Mouse (Mus musculus) hindbrain, embryonic 16.5 days (tissue): ENCODE measurements around the gene Prpf40a. TPM values are rescaled to one million over a fixed set of nuclear protein-coding genes. Genes with fewer than 3 reads are reported as not detected.

ENCODE experiments used
- ATAC-seq: fragments of 200-750 bp; cut with Nextera tagmentation; 2 replicates; pipeline ENCODE4 v1.8.0; 2017; ENCODE audit warnings: moderate TSS enrichment, moderate library complexity
- H3K27ac ChIP-seq: fragments of 300-500 bp; sonication (generic); 2 replicates; pipeline ENCODE4 v1.5.1; 2014; ENCODE audit warnings: low read depth, mild to moderate bottlenecking, control low read depth, low read length, moderate library complexity
- H3K27me3 ChIP-seq: fragments of 300-500 bp; sonication (generic); replicated peaks from 2 replicates; pipeline ENCODE4 v1.6.1; 2014; ENCODE audit warnings: low read length; ENCODE audit not compliant: control insufficient read depth, insufficient read depth
- H3K36me3 ChIP-seq: fragments of 300-500 bp; sonication (generic); 2 replicates; pipeline ENCODE4 v1.6.1; 2014; ENCODE audit warnings: mild to moderate bottlenecking, low read length, moderate library complexity, mixed read lengths; ENCODE audit not compliant: control insufficient read depth, insufficient read depth
- H3K4me1 ChIP-seq: fragments of 300-500 bp; sonication (generic); 2 replicates; pipeline ENCODE4 v1.6.1; 2014; ENCODE audit warnings: low read depth, low read length; ENCODE audit not compliant: control insufficient read depth, insufficient read depth
- H3K4me2 ChIP-seq: fragments of 300-500 bp; sonication (generic); 2 replicates; pipeline ENCODE4 v1.6.1; 2014; ENCODE audit warnings: mild to moderate bottlenecking, low read length, control low read depth, moderate library complexity
- H3K4me3 ChIP-seq: fragments of 300-500 bp; sonication (generic); 2 replicates; pipeline ENCODE4 v1.5.1; 2014; ENCODE audit warnings: mild to moderate bottlenecking, low read length, control low read depth, moderate library complexity
- H3K9ac ChIP-seq: fragments of 300-500 bp; sonication (generic); 2 replicates; pipeline ENCODE4 v1.6.1; 2014; ENCODE audit warnings: low read depth, mild to moderate bottlenecking, control low read depth, low read length, moderate library complexity
- H3K9me3 ChIP-seq: fragments of 300-500 bp; sonication (generic); 2 replicates; pipeline ENCODE4 v1.6.1; 2014; ENCODE audit warnings: mild to moderate bottlenecking, low read length, moderate library complexity; ENCODE audit not compliant: control insufficient read depth
- WGBS: fragments of 180-500 bp; shearing (Covaris S2); extraction: QIAGEN DNeasy Blood & Tissue Kit; methylation state at CpG from one replicate; pipeline ENCODE4 v1.1.7; 2014; 5-methylcytosine and 5-hydroxymethylcytosine counted together
- polyA plus RNA-seq: library from polyadenylated mRNA; unstranded; fragments of >200 nt; fragmentation: Nextera tagmentation; extraction: Ambion mirVana; gene quantifications from 2 replicates; pipeline ENCODE4 v1.2.1, GENCODE M21; 2015

Prpf40a gene
- 82.5 and 82.9 TPM in 2 replicates for polyA plus RNA-seq

- Histone ChIP-seq H3K9ac (peak within 1 kb of the TSS; percentile 82), H3K27me3 (no peaks in the 10 kb centered on the region), H3K27ac (peak within 1 kb of the TSS; percentile 98), H3K36me3 (no peaks in the 10 kb centered on the region), H3K4me2 (peak within 1 kb of the TSS; percentile 81), H3K4me1 (peaks cover 18% of the 10 kb centered on the region), H3K4me3 (peak within 1 kb of the TSS; percentile 62), H3K9me3 (no peaks in the 10 kb centered on the region)
- peak; percentile 96 for ATAC-seq
- under 1% methylated on average over 53 of the region's 53 CpGs for WGBS
These were observed at the start of gene Prpf40a for GRCm38 (mm10) chr2:53190684-53191511. Gene Prpf40a, minus strand, starts transcription at chr2:53191284.

GRCm38 (mm10) chr2:53222242-53222641 is 31.2 kb upstream of the Prpf40a start:
- no peak overlapping the region for H3K4me2 ChIP-seq
- WGBS, result 91% methylated on average over 5 of the region's 5 CpGs
- H3K4me3 ChIP-seq, result no peak overlapping the region
- no peak overlapping the region for H3K9ac ChIP-seq
- no peaks in the 10 kb centered on the region for H3K4me1 ChIP-seq
- 0 out of 2 replicates have a peak, but pooled peaks cover 2% of the 10 kb centered on the region for H3K9me3 ChIP-seq
- H3K27me3 ChIP-seq, result no peaks in the 10 kb centered on the region
- peaks cover 5% of the 10 kb centered on the region for H3K36me3 ChIP-seq
- no peak overlapping the region for H3K27ac ChIP-seq
- no peak for ATAC-seq

GRCm38 (mm10) chr2:53213493-53213892 is 22.4 kb upstream of the Prpf40a start:
- Histone ChIP-seq H3K4me2 (no peak overlapping the region), H3K27me3 (no peaks in the 10 kb centered on the region), H3K9ac (no peak overlapping the region), H3K4me3 (no peak overlapping the region), H3K36me3 (peaks cover 8% of the 10 kb centered on the region), H3K4me1 (no peaks in the 10 kb centered on the region), H3K9me3 (no peaks in the 10 kb centered on the region), H3K27ac (no peak overlapping the region)
- no peak for ATAC-seq
- 94% methylated on average over 1 of the region's 1 CpGs for WGBS

GRCm38 (mm10) chr2:53206749-53207148 is 15.7 kb upstream of the Prpf40a start:
- Histone ChIP-seq H3K9me3 (no peaks in the 10 kb centered on the region), H3K36me3 (0 out of 2 replicates have a peak, but pooled peaks cover 3% of the 10 kb centered on the region), H3K27me3 (no peaks in the 10 kb centered on the region), H3K4me2 (no peak overlapping the region), H3K4me3 (no peak overlapping the region), H3K27ac (no peak overlapping the region), H3K9ac (no peak overlapping the region), H3K4me1 (no peaks in the 10 kb centered on the region)
- ATAC-seq, result no peak

GRCm38 (mm10) chr2:53204373-53205274 is 13.5 kb upstream of the Prpf40a start:
- no peaks in the 10 kb centered on the region for H3K9me3 ChIP-seq
- H3K36me3 ChIP-seq, result no peaks in the 10 kb centered on the region
- H3K4me1 ChIP-seq, result no peaks in the 10 kb centered on the region
- peak; percentile 84 for ATAC-seq
- no peaks in the 10 kb centered on the region for H3K27me3 ChIP-seq
- H3K4me2 ChIP-seq, result no peak overlapping the region
- 67% methylated on average over 5 of the region's 5 CpGs for WGBS
- H3K9ac ChIP-seq, result no peak overlapping the region
- no peak overlapping the region for H3K4me3 ChIP-seq
- no peak overlapping the region for H3K27ac ChIP-seq

GRCm38 (mm10) chr2:53200164-53200885 is 9.2 kb upstream of the Prpf40a start:
- no peak overlapping the region for H3K27ac ChIP-seq
- H3K4me3 ChIP-seq, result no peak overlapping the region
- WGBS, result 98% methylated on average over 4 of the region's 4 CpGs
- no peaks in the 10 kb centered on the region for H3K27me3 ChIP-seq
- peaks cover 3% of the 10 kb centered on the region; the same call in 1 of the 2 replicates for H3K36me3 ChIP-seq
- no peak for ATAC-seq
- no peak overlapping the region for H3K4me2 ChIP-seq
- no peaks in the 10 kb centered on the region for H3K9me3 ChIP-seq
- H3K4me1 ChIP-seq, result no peaks in the 10 kb centered on the region
- H3K9ac ChIP-seq, result no peak overlapping the region

GRCm38 (mm10) chr2:53199203-53199602 is 8.1 kb upstream of the Prpf40a start:
- no peak overlapping the region for H3K27ac ChIP-seq
- no peak overlapping the region for H3K4me2 ChIP-seq
- WGBS, result 98% methylated on average over 1 of the region's 1 CpGs
- ATAC-seq, result no peak
- no peak overlapping the region for H3K9ac ChIP-seq
- peaks cover 3% of the 10 kb centered on the region; the same call in 1 of the 2 replicates for H3K36me3 ChIP-seq
- H3K4me3 ChIP-seq, result no peak overlapping the region
- H3K4me1 ChIP-seq, result no peaks in the 10 kb centered on the region
- H3K9me3 ChIP-seq, result no peaks in the 10 kb centered on the region
- no peaks in the 10 kb centered on the region for H3K27me3 ChIP-seq

- no peak for ATAC-seq
- Histone ChIP-seq H3K27me3 (no peaks in the 10 kb centered on the region), H3K4me3 (no peak overlapping the region), H3K4me2 (no peak overlapping the region), H3K9me3 (no peaks in the 10 kb centered on the region), H3K9ac (no peak overlapping the region), H3K27ac (no peak overlapping the region), H3K4me1 (peaks cover 9% of the 10 kb centered on the region), H3K36me3 (peaks cover 3% of the 10 kb centered on the region; the same call in 1 of the 2 replicates)
- 92% methylated on average over 10 of the region's 10 CpGs for WGBS
These were observed 5.3 kb upstream of the Prpf40a start for GRCm38 (mm10) chr2:53196431-53196830.
